Mouse (Mus musculus): ENCODE results near the gene Comp. TPM values are rescaled to one million over a fixed set of nuclear protein-coding genes. Genes with fewer than 3 reads are reported as not detected.

Comp gene
- total RNA-seq, 4 experiments from 2014 or later = 0.20 to 1.0 (median 0.64) TPM

Other genes starting within 250 kb of the Comp start
- 10 to 100 TPM; 23.8 to 29.4 (median 26.5) TPM for gene Nr2c2ap, start 242.2 kb upstream of the Comp start, total RNA-seq (2022)
- gene Rfxank, start 234.4 kb upstream of the Comp start, total RNA-seq (2022) = 10 to 100 TPM; 15.1 to 19.6 (median 16.4) TPM
- gene Borcs8, start 234.1 kb upstream of the Comp start, total RNA-seq (2022) = 10 to 100 TPM; 36.6 to 48.0 (median 42.9) TPM
- gene Mef2b, start 233.8 kb upstream of the Comp start, total RNA-seq (2022) = under 1 TPM in 2 of 4 experiments, not detected in 2; 0.27 to 0.58 TPM
- 10 to 100 TPM; 40.2 to 49.8 (median 43.4) TPM for gene Tmem161a, start 201.2 kb upstream of the Comp start, total RNA-seq (2022)
- 10 to 100 TPM; 30.4 to 36.5 (median 34.9) TPM for gene Slc25a42, start 161.3 kb upstream of the Comp start, total RNA-seq (2022)
- gene Sugp2, start 139.3 kb upstream of the Comp start, total RNA-seq (2022) = 100 to 1,000 TPM; 102 to 121 (median 111) TPM
- gene Armc6, start 139.1 kb upstream of the Comp start, total RNA-seq (2022) = 10 to 100 TPM; 33.6 to 44.9 (median 40.5) TPM
- gene Homer3, start 90.7 kb upstream of the Comp start, total RNA-seq (2022) = 10 to 100 TPM in 1 of 4 experiments, 1 to 10 TPM in 3; 9.2 to 12.1 (median 9.8) TPM
- gene Ddx49, start 71.1 kb upstream of the Comp start, total RNA-seq (2022) = 10 to 100 TPM; 47.5 to 55.7 (median 51.8) TPM
- 100 to 1,000 TPM; 123 to 154 (median 139) TPM for gene Cope, start 71.0 kb upstream of the Comp start, total RNA-seq (2022)
- 10 to 100 TPM; 83.6 to 94.5 (median 88.4) TPM for gene Cers1, start 57.8 kb upstream of the Comp start, total RNA-seq (2022)
- gene Gdf1, start 43.7 kb upstream of the Comp start, total RNA-seq (2022) = 10 to 100 TPM in 2 of 4 experiments, 1 to 10 TPM in 2; 4.2 to 13.4 (median 7.4) TPM
- gene Upf1, start 20.3 kb upstream of the Comp start, total RNA-seq (2022) = 10 to 100 TPM; 55.1 to 60.8 (median 59.2) TPM
- 100 to 1,000 TPM; 134 to 175 (median 147) TPM for gene Crtc1, start 66.0 kb downstream of the Comp start, total RNA-seq (2022)
- 10 to 100 TPM; 39.1 to 42.8 (median 40.4) TPM for gene Klhl26, start 103.4 kb downstream of the Comp start, total RNA-seq (2022)
- gene Tmem59l, start 113.8 kb downstream of the Comp start, total RNA-seq (2022) = 100 to 1,000 TPM; 271 to 280 (median 273) TPM
- gene Crlf1, start 119.6 kb downstream of the Comp start, total RNA-seq (2022) = 1 to 10 TPM in 2 of 4 experiments, under 1 TPM in 2; 0.94 to 1.6 (median 1.2) TPM
- 100 to 1,000 TPM; 103 to 117 (median 109) TPM for gene Rex1bd, start 133.2 kb downstream of the Comp start, total RNA-seq (2022)
- 1,000 to 10,000 TPM in 1 of 4 experiments, 100 to 1,000 TPM in 3; 847 to 1,003 (median 930) TPM for gene Uba52, start 137.2 kb downstream of the Comp start, total RNA-seq (2022)
- gene Fkbp8, start 154.2 kb downstream of the Comp start, total RNA-seq (2022) = 100 to 1,000 TPM; 419 to 440 (median 422) TPM
- gene Kxd1, start 154.4 kb downstream of the Comp start, total RNA-seq (2022) = 10 to 100 TPM; 43.0 to 52.5 (median 47.1) TPM
- gene Ell, start 165.9 kb downstream of the Comp start, total RNA-seq (2022) = 10 to 100 TPM; 17.6 to 25.3 (median 19.2) TPM
- gene Isyna1, start 220.8 kb downstream of the Comp start, total RNA-seq (2022) = 10 to 100 TPM; 54.5 to 60.3 (median 56.5) TPM
- 100 to 1,000 TPM; 211 to 248 (median 234) TPM for gene Ssbp4, start 235.3 kb downstream of the Comp start, total RNA-seq (2022)
- gene Lrrc25, start 242.6 kb downstream of the Comp start, total RNA-seq (2022) = 1 to 10 TPM in 1 of 4 experiments, under 1 TPM in 3; 0.55 to 1.3 (median 0.87) TPM

Data from left cerebral cortex, adult 8-10 months (tissue).